Mouse (Mus musculus) mouse trophoblast stem cell (cell line): ENCODE data around the gene Immp2l.

Experiments used
- in situ Hi-C, 2 experiments: fragments of 300-500 bp; cut with MseI, MboI; formaldehyde crosslinking; loops; 2 replicates in 1 of 2; 3 replicates in 1 of 2; pipeline ENCODE4 v1.15.1; 2025

The Immp2l gene

DNA sequence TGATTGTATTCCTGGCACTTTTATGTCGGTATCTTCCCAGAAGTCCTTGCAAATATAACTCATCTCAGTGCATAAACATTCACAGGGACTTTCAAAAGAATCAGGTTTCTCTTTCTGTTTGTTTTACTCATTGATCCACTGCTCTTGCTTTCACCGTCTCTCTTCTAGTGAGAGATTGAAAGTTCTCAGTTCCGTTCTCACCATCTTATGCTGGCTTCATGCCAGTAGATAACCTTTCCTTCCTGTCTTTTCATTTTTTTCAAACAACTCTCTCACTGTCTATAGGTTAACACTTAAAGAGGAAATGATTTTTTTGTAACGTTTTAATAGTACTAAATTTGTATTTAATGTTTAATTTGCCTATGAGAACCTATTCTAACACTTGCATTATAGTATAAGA is 937.1 kb downstream of the Immp2l start:
- in situ Hi-C loops, result no loop called here

DNA sequence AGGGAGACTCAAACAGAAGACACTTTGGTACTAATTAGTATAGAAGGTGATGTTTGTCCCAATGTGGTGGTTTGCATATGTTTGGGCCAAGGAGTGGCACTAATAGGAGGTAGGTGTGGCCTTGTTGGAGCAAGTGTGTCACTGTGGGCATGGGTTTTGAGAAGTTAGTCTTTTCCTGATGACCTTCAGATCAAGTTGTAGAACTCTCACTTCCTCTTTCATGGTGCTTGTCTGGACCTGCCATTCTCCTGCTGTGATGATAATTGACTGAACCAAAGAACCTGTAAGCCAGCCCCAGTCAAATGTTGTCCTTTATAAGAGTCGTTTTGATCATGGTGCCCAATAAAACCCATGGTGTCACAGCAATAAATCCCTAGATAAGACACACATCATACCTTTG is 967.5 kb downstream of the Immp2l start:
- in situ Hi-C loops, result no loop called here
